Mouse (Mus musculus) hindbrain, embryonic 14.5 days (tissue): Measurements from ENCODE around the gene Fbln2. TPM values are rescaled to one million over a fixed set of nuclear protein-coding genes. Genes with fewer than 3 reads are reported as not detected.

ENCODE experiments used
- polyA plus RNA-seq: library from polyadenylated mRNA; unstranded; fragments of >200 nt; fragmentation: Nextera tagmentation; extraction: Ambion mirVana; gene quantifications from 2 replicates; pipeline ENCODE4 v1.2.1, GENCODE M21; 2014

The Fbln2 gene
- polyA plus RNA-seq, 1 experiment from 2014 or later = 27.2 TPM

Other genes starting within 250 kb of the Fbln2 start
- gene Iqsec1, start 223.8 kb upstream of the Fbln2 start, polyA plus RNA-seq = 30.1 and 36.0 TPM in 2 replicates
- 23.3 TPM in 2 replicates for gene Nup210, start 95.6 kb upstream of the Fbln2 start, polyA plus RNA-seq
- gene Hdac11, start 55.8 kb upstream of the Fbln2 start, polyA plus RNA-seq = 42.7 and 50.1 TPM in 2 replicates
- gene Wnt7a, start 198.9 kb downstream of the Fbln2 start, polyA plus RNA-seq = 7.5 and 8.8 TPM in 2 replicates